Mouse (Mus musculus) left cerebral cortex, adult 18-20 months (tissue): Measurements from ENCODE around the gene Olfr672. TPM values are rescaled to one million over a fixed set of nuclear protein-coding genes. Genes with fewer than 3 reads are reported as not detected.
"Not testable (repeated sequence)": the region's sequence is repeated elsewhere in the genome, so short reads cannot be mapped to it uniquely, and the experiment has no call there.

Experiments
- DNase-seq, 2 experiments: peaks; one replicate each; pipeline ENCODE4 v3.0.0; 2021 to 2022; ENCODE audit warnings: low spot score in 2 of 2, mixed read lengths in 1 of 2
- long read RNA-seq, 2 experiments: library from polyadenylated mRNA; stranded (forward); transcript quantifications; one replicate each; pipeline ENCODE4 v2.0.0; 2021
- total RNA-seq, 2 experiments: library from RNA; stranded (reverse); gene quantifications; 2 replicates each; pipeline ENCODE4 v1.2.3; 2021

The Olfr672 gene
- not detected for total RNA-seq
- long read RNA-seq, experiment 1: 0 reads
- long read RNA-seq, experiment 2: 0 reads

DNA sequence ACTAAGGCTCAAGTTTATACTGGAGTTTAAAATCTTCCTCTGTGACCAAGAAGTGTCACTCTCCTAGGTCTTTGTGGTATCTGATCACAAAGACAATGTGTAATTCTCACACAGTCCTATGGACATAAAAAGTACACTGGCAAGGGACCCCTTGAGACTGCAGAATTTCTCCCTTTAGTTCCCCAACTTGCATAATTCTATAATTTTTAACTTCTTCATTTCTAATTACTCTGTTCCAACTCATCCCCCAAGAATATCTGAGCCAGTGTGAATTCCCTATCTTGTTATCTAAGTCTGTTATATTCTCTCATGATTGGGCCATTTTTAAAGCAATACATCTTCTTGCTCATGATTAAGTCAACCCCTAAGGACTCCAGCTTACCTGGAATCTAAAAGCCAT, at the start of gene Olfr672:
TSS of gene Olfr672 (minus strand) at position 101 of the 400 bp plus-strand sequence.
- no peak for DNase-seq

DNA sequence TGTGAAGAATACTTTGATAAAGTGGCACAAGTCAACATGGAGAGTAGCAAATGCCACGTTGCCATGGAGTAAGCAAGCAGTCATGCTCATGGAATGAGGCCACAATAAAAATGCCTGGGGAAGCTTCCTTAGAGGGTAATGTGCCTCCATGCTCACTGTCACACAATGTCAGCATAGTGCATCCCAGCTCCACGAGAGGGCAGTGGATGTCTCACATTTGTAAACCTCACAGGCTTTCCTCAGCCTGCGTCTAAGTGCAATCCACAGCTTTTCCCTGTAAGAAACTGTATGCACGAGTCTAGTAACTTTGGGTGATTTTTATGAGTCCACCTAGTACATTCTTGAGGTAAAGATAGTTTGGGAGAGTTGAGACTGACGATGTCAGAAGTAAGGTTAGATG, 32.0 kb upstream of the Olfr672 start:
- not testable (repeated sequence) for DNase-seq

DNA sequence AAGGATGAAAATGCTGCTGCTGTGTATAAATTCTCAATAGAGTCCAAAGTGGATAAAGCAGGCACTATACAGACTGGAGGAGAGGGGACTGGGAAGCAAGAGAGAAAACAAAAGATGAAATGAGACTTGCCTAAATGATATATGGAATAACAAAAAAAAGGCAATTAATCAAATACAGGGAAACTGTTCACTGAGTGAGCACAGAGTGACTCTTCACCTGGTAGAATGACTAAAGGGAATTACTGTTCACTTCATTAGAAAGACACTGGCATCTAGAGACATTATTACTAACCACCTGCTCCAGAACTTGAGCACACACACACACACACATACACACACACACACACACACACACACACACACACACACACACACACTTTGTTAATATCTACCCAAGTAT, 30.6 kb upstream of the Olfr672 start, which contains the start of gene Olfr676:
TSS of gene Olfr676 (plus strand) at position 301 of the 400 bp plus-strand sequence.
- no peak for DNase-seq

DNA sequence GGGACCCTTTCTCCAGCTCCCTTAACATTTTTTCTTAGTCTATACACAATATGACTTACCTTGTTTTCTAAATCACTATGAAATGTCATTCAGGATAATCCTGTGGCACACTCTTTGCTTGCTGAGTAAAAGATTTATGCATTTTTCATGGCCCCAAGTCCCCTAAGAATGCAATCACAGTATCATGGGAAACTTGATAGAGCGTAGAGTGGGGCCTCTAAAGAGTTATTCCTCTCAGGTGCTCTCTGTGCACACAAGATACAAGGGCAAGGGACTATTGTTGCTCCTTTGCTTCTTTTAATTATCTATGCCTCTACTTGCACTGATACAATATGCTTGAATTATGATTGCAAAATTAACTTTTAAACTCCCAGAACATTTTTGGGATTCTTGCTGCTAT, 26.5 kb upstream of the Olfr672 start, which contains the start of gene Olfr675:
TSS of gene Olfr675 (minus strand) at position 101 of the 400 bp plus-strand sequence.
- no peak for DNase-seq

DNA sequence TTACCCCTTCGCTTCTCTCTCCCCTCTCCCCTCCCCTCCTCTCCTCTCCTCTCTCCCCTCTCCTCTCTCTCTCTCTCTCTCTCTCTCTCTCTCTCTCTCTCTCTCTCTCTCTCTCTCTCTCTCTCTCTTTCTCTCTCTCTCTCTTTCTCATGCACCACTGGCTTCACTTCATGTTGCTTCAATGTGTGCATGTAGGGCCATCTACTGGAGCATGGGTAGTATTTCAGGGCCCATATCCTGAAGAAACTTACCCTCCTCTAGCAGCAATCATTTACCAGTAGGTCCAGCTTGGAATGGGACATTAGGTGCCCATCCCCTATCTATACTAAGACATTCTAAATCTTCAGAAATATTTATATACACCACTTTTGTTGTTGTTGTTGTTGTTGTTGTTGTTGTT, 20.7 kb upstream of the Olfr672 start:
- DNase-seq: no peak

DNA sequence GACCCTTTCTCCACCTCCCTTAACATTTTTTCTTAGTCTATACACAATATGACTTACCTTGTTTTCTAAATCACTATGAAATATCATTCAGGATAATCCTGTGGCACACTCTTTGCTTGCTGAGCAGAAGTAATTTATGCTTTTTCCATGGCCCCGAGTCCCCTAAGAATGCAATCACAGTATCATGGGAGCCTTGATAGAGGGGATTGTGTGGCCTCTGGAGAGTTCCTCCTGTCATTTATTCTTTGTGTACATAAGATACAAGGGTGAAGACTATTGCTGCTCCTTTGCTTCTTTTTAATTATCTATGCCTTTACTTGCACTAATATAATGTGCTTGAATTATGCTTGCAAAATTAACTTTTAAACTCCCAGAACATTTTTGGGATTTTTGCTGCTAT, 22.8 kb downstream of the Olfr672 start, which contains the start of gene Olfr671:
TSS of gene Olfr671 (minus strand) at position 101 of the 400 bp plus-strand sequence.
- no peak for DNase-seq

DNA sequence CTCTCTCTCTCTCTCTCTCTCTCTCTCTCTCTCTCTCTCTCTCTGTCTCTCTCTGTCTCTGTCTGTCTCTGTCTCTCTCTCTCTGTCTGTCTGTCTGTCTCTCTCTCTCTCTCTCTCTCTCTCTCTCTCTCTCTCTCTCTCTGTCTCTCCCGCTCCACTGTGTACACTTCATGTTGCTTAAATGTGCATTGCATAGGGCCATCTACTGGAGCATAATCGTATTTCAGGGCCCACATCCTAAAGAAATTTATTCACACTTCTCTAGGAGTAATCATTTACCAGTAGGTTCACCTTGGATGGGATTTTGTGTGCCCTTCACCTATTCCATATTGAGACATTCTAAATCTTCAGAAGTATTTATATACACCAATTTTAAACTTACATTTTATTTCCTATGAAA, 29.3 kb downstream of the Olfr672 start:
- not testable (repeated sequence) for DNase-seq

DNA sequence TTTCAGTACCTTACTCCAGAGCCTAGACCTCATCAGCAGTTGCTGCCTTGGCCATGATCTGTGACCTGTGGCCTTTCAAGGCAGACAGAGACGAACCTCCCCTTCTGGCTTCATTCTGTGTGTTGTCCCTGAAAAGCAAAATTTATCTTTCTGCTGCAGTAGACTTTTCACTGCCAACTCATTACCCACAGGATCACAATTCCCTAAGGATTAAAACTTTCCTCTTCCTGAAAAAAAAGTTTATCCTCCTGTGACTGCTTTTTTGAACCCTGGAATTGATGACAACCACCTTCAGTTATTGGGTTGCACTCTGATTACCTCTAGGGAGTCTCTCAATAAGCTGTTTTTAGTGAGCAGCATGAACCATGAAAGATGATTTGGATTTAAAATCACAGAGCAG, 39.3 kb downstream of the Olfr672 start, which contains the start of gene Olfr670:
TSS of gene Olfr670 (minus strand) at position 101 of the 400 bp plus-strand sequence.
- DNase-seq: no peak

DNA sequence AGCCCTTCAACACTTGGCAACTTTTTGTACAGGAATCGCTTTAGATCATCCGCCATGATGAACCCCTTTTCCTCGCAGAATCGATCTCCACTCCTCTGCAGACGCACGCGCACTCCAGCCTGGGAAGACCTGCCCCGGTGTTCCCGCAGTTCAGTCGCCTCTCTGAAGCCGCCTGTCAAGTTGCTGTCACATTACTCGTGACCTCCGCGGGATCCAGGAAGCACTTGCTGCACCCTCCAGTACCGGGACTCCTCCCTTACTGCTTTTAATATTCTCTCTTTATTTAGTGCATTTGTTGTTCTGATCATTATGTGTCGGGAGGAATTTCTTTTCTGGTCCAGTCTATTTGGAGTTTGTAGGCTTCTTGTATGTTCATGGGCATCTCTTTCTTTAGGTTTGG, 51.6 kb downstream of the Olfr672 start:
- DNase-seq: not testable (repeated sequence)

Other genes with a start within 250 kb of the Olfr672 start
- gene Usp17le, start 224.6 kb downstream of the Olfr672 start, total RNA-seq: not detected
- gene Usp17lb, start 159.4 kb downstream of the Olfr672 start, total RNA-seq: not detected
- gene Usp17la, start 145.0 kb downstream of the Olfr672 start, total RNA-seq: not detected
- not detected for gene Olfr665, start 124.0 kb downstream of the Olfr672 start, total RNA-seq
- not detected for gene Olfr666, start 106.1 kb downstream of the Olfr672 start, total RNA-seq
- not detected for gene Olfr667, start 80.5 kb downstream of the Olfr672 start, total RNA-seq
- not detected for gene Olfr668, start 74.0 kb downstream of the Olfr672 start, total RNA-seq
- gene Olfr669, start 67.8 kb downstream of the Olfr672 start, total RNA-seq: not detected
- gene Olfr670, start 39.4 kb downstream of the Olfr672 start, total RNA-seq: not detected
- not detected for gene Olfr671, start 22.9 kb downstream of the Olfr672 start, total RNA-seq
- not detected for gene Olfr675, start 26.4 kb upstream of the Olfr672 start, total RNA-seq
- gene Olfr676, start 30.7 kb upstream of the Olfr672 start, total RNA-seq: not detected
- not detected for gene Olfr677, start 49.3 kb upstream of the Olfr672 start, total RNA-seq
- gene Olfr678, start 62.4 kb upstream of the Olfr672 start, total RNA-seq: not detected
- not detected for gene Olfr679, start 79.2 kb upstream of the Olfr672 start, total RNA-seq
- not detected for gene Olfr680-ps1, start 90.8 kb upstream of the Olfr672 start, total RNA-seq
- not detected for gene Olfr681, start 114.8 kb upstream of the Olfr672 start, total RNA-seq
- gene Olfr683, start 145.0 kb upstream of the Olfr672 start, total RNA-seq: not detected
- gene Olfr684, start 161.6 kb upstream of the Olfr672 start, total RNA-seq: not detected
- gene Olfr685, start 184.0 kb upstream of the Olfr672 start, total RNA-seq: not detected
- not detected for gene Olfr686, start 205.5 kb upstream of the Olfr672 start, total RNA-seq